Mouse (Mus musculus): ENCODE measurements around the gene Ralgds. TPM values are rescaled to one million over a fixed set of nuclear protein-coding genes. Genes with fewer than 3 reads are reported as not detected.

Gene Ralgds
- polyA plus RNA-seq, 1 experiment from 2014 or later: 44.8 TPM

GRCm38 (mm10) chr2:28596998-28597397, 84.1 kb downstream of the Ralgds start:
- ATAC-seq (replicated peaks; ENCODE audit: insufficient number of reproducible peaks, low FRiP score, low TSS enrichment, low read depth) (no peak), DNase-seq (ENCODE audit: low spot score) (no peak)
- H3K4me3 ChIP-seq (ENCODE audit: low read depth, low read length): no peak overlapping the region
- 87% methylated on average over 7 of the region's 7 CpGs for WGBS
- H3K9ac ChIP-seq (replicated peaks; ENCODE audit: low read length): no peak overlapping the region
- H3K4me1 ChIP-seq (ENCODE audit: control insufficient read depth, insufficient read depth, low read length): no peaks in the 10 kb centered on the region
- H3K4me2 ChIP-seq (ENCODE audit: low read depth, low read length): no peak overlapping the region
- no peaks in the 10 kb centered on the region for H3K9me3 ChIP-seq (replicated peaks; ENCODE audit: control insufficient read depth, low read length)
- H3K27ac ChIP-seq (replicated peaks; ENCODE audit: low read depth, low read length): no peak overlapping the region
- H3K36me3 ChIP-seq (replicated peaks; ENCODE audit: control insufficient read depth, insufficient read depth, low read depth, low read length): no peaks in the 10 kb centered on the region
- H3K27me3 ChIP-seq (ENCODE audit: control insufficient read depth, insufficient read depth, low read length): no peaks in the 10 kb centered on the region

- Histone ChIP-seq H3K4me1 (ENCODE audit: control insufficient read depth, insufficient read depth, low read length) (no peaks in the 10 kb centered on the region), H3K27me3 (ENCODE audit: control insufficient read depth, insufficient read depth, low read length) (no peaks in the 10 kb centered on the region), H3K4me2 (ENCODE audit: low read depth, low read length) (no peak overlapping the region), H3K4me3 (ENCODE audit: low read depth, low read length) (no peak overlapping the region), H3K36me3 (replicated peaks; ENCODE audit: control insufficient read depth, insufficient read depth, low read depth, low read length) (no peaks in the 10 kb centered on the region), H3K9ac (replicated peaks; ENCODE audit: low read length) (no peak overlapping the region), H3K27ac (replicated peaks; ENCODE audit: low read depth, low read length) (no peak overlapping the region), H3K9me3 (replicated peaks; ENCODE audit: control insufficient read depth, low read length) (no peaks in the 10 kb centered on the region)
- 76% methylated on average over 7 of the region's 7 CpGs for WGBS
- DNase-seq (ENCODE audit: low spot score) (no peak), ATAC-seq (replicated peaks; ENCODE audit: insufficient number of reproducible peaks, low FRiP score, low TSS enrichment, low read depth) (0 out of 2 replicates have a peak, but pooled peaks have one; percentile 63)
Measured at GRCm38 (mm10) chr2:28597733-28598547, 85.0 kb downstream of the Ralgds start.

- WGBS: 63% methylated on average over 12 of the region's 12 CpGs
Measured at GRCm38 (mm10) chr2:28598692-28599568, 86.0 kb downstream of the Ralgds start.

GRCm38 (mm10) chr2:28599569-28599900, 86.6 kb downstream of the Ralgds start:
- Histone ChIP-seq H3K9ac (replicated peaks; ENCODE audit: low read length) (no peak overlapping the region), H3K4me1 (ENCODE audit: control insufficient read depth, insufficient read depth, low read length) (no peaks in the 10 kb centered on the region), H3K9me3 (replicated peaks; ENCODE audit: control insufficient read depth, low read length) (no peaks in the 10 kb centered on the region), H3K4me3 (ENCODE audit: low read depth, low read length) (no peak overlapping the region), H3K4me2 (ENCODE audit: low read depth, low read length) (no peak overlapping the region), H3K27me3 (ENCODE audit: control insufficient read depth, insufficient read depth, low read length) (no peaks in the 10 kb centered on the region), H3K36me3 (replicated peaks; ENCODE audit: control insufficient read depth, insufficient read depth, low read depth, low read length) (no peaks in the 10 kb centered on the region), H3K27ac (replicated peaks; ENCODE audit: low read depth, low read length) (no peak overlapping the region)
- 76% methylated on average over 6 of the region's 6 CpGs for WGBS
- DNase-seq (ENCODE audit: low spot score) (no peak), ATAC-seq (replicated peaks; ENCODE audit: insufficient number of reproducible peaks, low FRiP score, low TSS enrichment, low read depth) (no peak)

More at GRCm38 (mm10) chr2:28598692-28599568, 86.0 kb downstream of the Ralgds start:
- Histone ChIP-seq H3K36me3 (replicated peaks; ENCODE audit: control insufficient read depth, insufficient read depth, low read depth, low read length) (no peaks in the 10 kb centered on the region), H3K9me3 (replicated peaks; ENCODE audit: control insufficient read depth, low read length) (no peaks in the 10 kb centered on the region), H3K27me3 (ENCODE audit: control insufficient read depth, insufficient read depth, low read length) (no peaks in the 10 kb centered on the region), H3K4me2 (ENCODE audit: low read depth, low read length) (no peak overlapping the region), H3K27ac (replicated peaks; ENCODE audit: low read depth, low read length) (no peak overlapping the region), H3K4me3 (ENCODE audit: low read depth, low read length) (no peak overlapping the region), H3K9ac (replicated peaks; ENCODE audit: low read length) (no peak overlapping the region), H3K4me1 (ENCODE audit: control insufficient read depth, insufficient read depth, low read length) (no peaks in the 10 kb centered on the region)
- DNase-seq (ENCODE audit: low spot score): no peak
- ATAC-seq (replicated peaks; ENCODE audit: insufficient number of reproducible peaks, low FRiP score, low TSS enrichment, low read depth): no peak

- Histone ChIP-seq H3K27ac (replicated peaks; ENCODE audit: low read depth, low read length) (no peak overlapping the region), H3K4me3 (ENCODE audit: low read depth, low read length) (no peak overlapping the region), H3K4me1 (ENCODE audit: control insufficient read depth, insufficient read depth, low read length) (no peaks in the 10 kb centered on the region), H3K9me3 (replicated peaks; ENCODE audit: control insufficient read depth, low read length) (no peaks in the 10 kb centered on the region), H3K9ac (replicated peaks; ENCODE audit: low read length) (no peak overlapping the region), H3K4me2 (ENCODE audit: low read depth, low read length) (no peak overlapping the region), H3K27me3 (ENCODE audit: control insufficient read depth, insufficient read depth, low read length) (no peaks in the 10 kb centered on the region), H3K36me3 (replicated peaks; ENCODE audit: control insufficient read depth, insufficient read depth, low read depth, low read length) (no peaks in the 10 kb centered on the region)
- no peak for DNase-seq (ENCODE audit: low spot score)
- no peak for ATAC-seq (replicated peaks; ENCODE audit: insufficient number of reproducible peaks, low FRiP score, low TSS enrichment, low read depth)
- 57% methylated on average over 12 of the region's 12 CpGs for WGBS
Measured at GRCm38 (mm10) chr2:28601720-28602590, 89.0 kb downstream of the Ralgds start.

Other genes with a start within 250 kb of the Ralgds start
- gene Ppp1r26, start 66.3 kb upstream of the Ralgds start, polyA plus RNA-seq (2014; fragmentation: Nextera tagmentation; extraction: Ambion mirVana): 2.7 and 4.1 TPM in 2 replicates
- 0.90 and 1.5 TPM in 2 replicates for gene 1700007K13Rik, start 46.8 kb upstream of the Ralgds start, polyA plus RNA-seq (2014; fragmentation: Nextera tagmentation; extraction: Ambion mirVana)
- gene Mrps2, start 45.1 kb upstream of the Ralgds start, polyA plus RNA-seq (2014; fragmentation: Nextera tagmentation; extraction: Ambion mirVana): 68.4 and 71.4 TPM in 2 replicates
- gene Gbgt1, start 16.2 kb upstream of the Ralgds start, polyA plus RNA-seq (2014; fragmentation: Nextera tagmentation; extraction: Ambion mirVana): not detected in 2 replicates
- gene Gm10134, start 7.0 kb upstream of the Ralgds start, polyA plus RNA-seq (2014; fragmentation: Nextera tagmentation; extraction: Ambion mirVana): 0.68 TPM in 1 of 2 replicates, not detected in the other
- not detected in 2 replicates for gene Cel, start 50.3 kb downstream of the Ralgds start, polyA plus RNA-seq (2014; fragmentation: Nextera tagmentation; extraction: Ambion mirVana)
- gene Gtf3c5, start 70.6 kb downstream of the Ralgds start, polyA plus RNA-seq (2014; fragmentation: Nextera tagmentation; extraction: Ambion mirVana): 38.5 and 38.8 TPM in 2 replicates
- 2.1 and 2.6 TPM in 2 replicates for gene Gfi1b, start 108.9 kb downstream of the Ralgds start, polyA plus RNA-seq (2014; fragmentation: Nextera tagmentation; extraction: Ambion mirVana)
- 16.4 and 17.9 TPM in 2 replicates for gene Tsc1, start 128.1 kb downstream of the Ralgds start, polyA plus RNA-seq (2014; fragmentation: Nextera tagmentation; extraction: Ambion mirVana)
- gene Spaca9, start 186.6 kb downstream of the Ralgds start, polyA plus RNA-seq (2014; fragmentation: Nextera tagmentation; extraction: Ambion mirVana): 1.4 and 2.1 TPM in 2 replicates
- 0.75 and 0.97 TPM in 2 replicates for gene Ak8, start 187.0 kb downstream of the Ralgds start, polyA plus RNA-seq (2014; fragmentation: Nextera tagmentation; extraction: Ambion mirVana)

All from embryonic facial prominence, embryonic 11.5 days (tissue).